ENCODE assay signal across 8 mouse cellular contexts in the genomic region with DNA sequence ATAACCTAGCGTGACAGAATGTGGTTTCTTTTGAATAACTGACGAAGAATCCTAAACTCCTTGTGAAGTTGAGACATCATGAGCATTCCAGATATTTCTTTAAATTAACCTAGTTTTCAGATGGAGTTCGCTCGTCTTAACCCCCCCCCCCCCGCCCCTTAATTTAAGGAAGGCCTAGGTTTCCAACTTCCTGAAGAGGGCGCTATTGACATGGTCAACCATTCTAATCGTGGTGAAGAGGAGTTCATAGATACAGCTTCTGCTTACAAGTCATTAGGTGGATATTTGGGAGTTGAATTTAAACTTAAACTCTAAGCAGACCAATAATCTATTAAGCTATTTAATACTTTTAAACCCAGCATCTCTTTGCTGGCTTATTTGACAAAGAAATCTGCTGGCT. TPM values are rescaled to one million over a fixed set of nuclear protein-coding genes. Genes with fewer than 3 reads are reported as not detected.
A peak's percentile ranks its signal among the peaks of the same experiment; 100 is the strongest.
DNase-seq lines count a peak whose midpoint lies in the region; ATAC-seq and TF ChIP-seq lines count a peak whose summit lies in the region.

No protein-coding gene starts in this region.

- no peak overlapping the region for H3K27ac ChIP-seq in heart, embryonic 15.5 days
- H3K27ac ChIP-seq in stomach, postnatal 0 days (replicated peaks): no peak overlapping the region

- H3K36me3 ChIP-seq in heart, embryonic 15.5 days: no peaks in the 10 kb centered on the region
- H3K36me3 ChIP-seq in stomach, postnatal 0 days (ENCODE audit: control insufficient read depth, insufficient read depth, low read length): no peaks in the 10 kb centered on the region

- TF ChIP-seq EP300 in stomach, postnatal 0 days (optimal IDR thresholded peaks at IDR 0.05): no peak

- peak; percentile 12 for DNase-seq in adrenal gland, postnatal 10 days
- DNase-seq in adrenal gland, postnatal 4 days (ENCODE audit: low spot score in 2 of 2): no peak
- DNase-seq in lung, postnatal 10 days: peak; percentile 40
- no peak for DNase-seq in lung, adult 18-20 months
- DNase-seq in stomach, postnatal 0 days (ENCODE audit: low spot score): no peak
- DNase-seq in adrenal gland, adult 18-20 months (ENCODE audit: low spot score in 2 of 2): no peak
- no peak for DNase-seq in frontal cortex, postnatal 14 days (ENCODE audit: low spot score in 2 of 2)

- H3K4me1 ChIP-seq in heart, embryonic 15.5 days (replicated peaks): peaks cover 7% of the 10 kb centered on the region
- H3K4me1 ChIP-seq in stomach, postnatal 0 days (replicated peaks; ENCODE audit: control insufficient read depth, insufficient read depth): no peaks in the 10 kb centered on the region

- no peak for ATAC-seq in heart, embryonic 15.5 days (replicated peaks; ENCODE audit: insufficient number of reproducible peaks, insufficient read depth, low FRiP score, low read depth)
- ATAC-seq in stomach, postnatal 0 days (ENCODE audit: low FRiP score, low TSS enrichment): no peak

- H3K27me3 ChIP-seq in heart, embryonic 15.5 days: no peaks in the 10 kb centered on the region
- no peaks in the 10 kb centered on the region for H3K27me3 ChIP-seq in stomach, postnatal 0 days (ENCODE audit: control insufficient read depth, insufficient read depth, low read length)

- H3K9me3 ChIP-seq in heart, embryonic 15.5 days (replicated peaks): no peaks in the 10 kb centered on the region
- no peaks in the 10 kb centered on the region for H3K9me3 ChIP-seq in stomach, postnatal 0 days (ENCODE audit: control insufficient read depth, low read length)

- peak; percentile 66 for TF ChIP-seq CTCF in stomach, postnatal 0 days (IDR thresholded peaks at IDR 0.05; ENCODE audit: low read depth)

- no peak overlapping the region for H3K9ac ChIP-seq in heart, embryonic 15.5 days
- H3K9ac ChIP-seq in stomach, postnatal 0 days (ENCODE audit: low read length): no peak overlapping the region

- no peak overlapping the region for H3K4me3 ChIP-seq in heart, embryonic 15.5 days
- H3K4me3 ChIP-seq in stomach, postnatal 0 days (ENCODE audit: low read depth, low read length): no peak overlapping the region

- WGBS in heart, embryonic 15.5 days: 21% methylated on average over 7 of the region's 7 CpGs
- 25% methylated on average over 7 of the region's 7 CpGs for WGBS in stomach, postnatal 0 days

- peak overlapping the region; percentile 44 for H3K4me2 ChIP-seq in heart, embryonic 15.5 days
- H3K4me2 ChIP-seq in stomach, postnatal 0 days (replicated peaks; ENCODE audit: low read depth): no peak overlapping the region

RNA-seq across cellular contexts. Expression of a gene that starts 20.0 kb away (rescaled TPM):
- 1 to 10 TPM; 4.1 to 5.9 TPM for total RNA-seq in adrenal gland, postnatal 10 days (2021)
- total RNA-seq in adrenal gland, postnatal 4 days (2021): 1 to 10 TPM; 7.2 to 7.4 TPM
- polyA plus RNA-seq in heart, embryonic 15.5 days (2015; fragmentation: Nextera tagmentation; extraction: Ambion mirVana): 28.5 and 30.9 TPM in 2 replicates
- 3.2 and 5.3 TPM in 2 replicates for polyA plus RNA-seq in stomach, postnatal 0 days (2015; fragmentation: Nextera tagmentation; extraction: Ambion mirVana)
- 1 to 10 TPM; 1.5 to 3.2 TPM for total RNA-seq in adrenal gland, adult 18-20 months (2021)

Comparison
In these comparisons a context has a peak if more than half of its experiments do, and no peak if none do; other contexts are left out.
1. DNase-seq: peak in adrenal gland, postnatal 10 days (single experiment) and lung, postnatal 10 days (single experiment); none in adrenal gland, postnatal 4 days (0 of 2), lung, adult 18-20 months (0 of 2), stomach, postnatal 0 days (single experiment), adrenal gland, adult 18-20 months (0 of 2) and frontal cortex, postnatal 14 days (0 of 2).